Mouse (Mus musculus) cortical plate, adult 2 months (tissue): ENCODE data around the gene Lipc. TPM values are rescaled to one million over a fixed set of nuclear protein-coding genes. Genes with fewer than 3 reads are reported as not detected.

Experiments
- H3K27ac ChIP-seq: fragments of 200-500 bp; 2 replicates; pipeline ENCODE4 v1.5.1; 2012; ENCODE audit warnings: low read length, control low read depth, inconsistent platforms; ENCODE audit not compliant: insufficient read depth
- H3K4me1 ChIP-seq: fragments of 200-500 bp; 2 replicates; pipeline ENCODE4 v1.6.1; 2011; ENCODE audit warnings: low read length; ENCODE audit not compliant: control insufficient read depth, insufficient read depth
- H3K4me3 ChIP-seq: fragments of 200-500 bp; 2 replicates; pipeline ENCODE4 v1.5.1; 2011; ENCODE audit warnings: mild to moderate bottlenecking, low read length, control low read depth; ENCODE audit not compliant: insufficient read depth
- CTCF ChIP-seq: fragments of 200-500 bp; IDR thresholded peaks from 2 replicates; pipeline ENCODE4 v1.5.1; 2011; ENCODE audit warnings: mild to moderate bottlenecking, control low read depth, low read length; ENCODE audit not compliant: insufficient read depth; ENCODE audit errors: extremely low read depth
- POLR2A ChIP-seq: fragments of 200-500 bp; IDR thresholded peaks from 2 replicates; pipeline ENCODE4 v1.6.1; 2011; ENCODE audit warnings: mild to moderate bottlenecking, low read length, control low read depth; ENCODE audit not compliant: insufficient read depth; ENCODE audit errors: extremely low read depth
- polyA plus RNA-seq: library from polyadenylated mRNA; depleted of rRNA; stranded (reverse); fragments of >200 nt; gene quantifications from 2 replicates; pipeline ENCODE4 v1.2.3, GENCODE M21; 2012

The Lipc gene
- polyA plus RNA-seq, 1 experiment = 0.19 TPM

DNA sequence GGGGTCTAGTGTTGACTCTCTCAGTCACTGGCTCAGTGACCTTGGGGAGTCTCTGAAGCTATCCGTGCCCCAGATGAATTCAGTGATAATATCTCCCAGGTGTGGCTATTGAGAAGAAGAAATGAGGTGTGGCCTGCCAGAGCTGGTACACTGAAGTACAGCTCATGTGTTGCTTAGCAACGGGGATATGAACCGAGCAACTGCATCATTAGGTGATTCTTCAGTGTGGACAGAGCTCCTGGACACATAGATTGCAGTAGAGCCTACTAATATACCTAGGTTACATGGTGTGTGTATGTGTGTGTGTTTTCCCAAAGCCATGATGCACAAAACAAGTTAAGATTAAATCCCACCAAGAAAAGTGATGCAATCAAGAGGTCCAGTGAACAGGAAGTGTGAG, 100.5 kb downstream of the Lipc start:
- Histone ChIP-seq H3K4me3 (no peak overlapping the region), H3K4me1 (peaks cover 2% of the 10 kb centered on the region; the same call in 1 of the 2 replicates), H3K27ac (no peak overlapping the region)
- no peak for TF ChIP-seq POLR2A
- TF ChIP-seq CTCF = no peak

DNA sequence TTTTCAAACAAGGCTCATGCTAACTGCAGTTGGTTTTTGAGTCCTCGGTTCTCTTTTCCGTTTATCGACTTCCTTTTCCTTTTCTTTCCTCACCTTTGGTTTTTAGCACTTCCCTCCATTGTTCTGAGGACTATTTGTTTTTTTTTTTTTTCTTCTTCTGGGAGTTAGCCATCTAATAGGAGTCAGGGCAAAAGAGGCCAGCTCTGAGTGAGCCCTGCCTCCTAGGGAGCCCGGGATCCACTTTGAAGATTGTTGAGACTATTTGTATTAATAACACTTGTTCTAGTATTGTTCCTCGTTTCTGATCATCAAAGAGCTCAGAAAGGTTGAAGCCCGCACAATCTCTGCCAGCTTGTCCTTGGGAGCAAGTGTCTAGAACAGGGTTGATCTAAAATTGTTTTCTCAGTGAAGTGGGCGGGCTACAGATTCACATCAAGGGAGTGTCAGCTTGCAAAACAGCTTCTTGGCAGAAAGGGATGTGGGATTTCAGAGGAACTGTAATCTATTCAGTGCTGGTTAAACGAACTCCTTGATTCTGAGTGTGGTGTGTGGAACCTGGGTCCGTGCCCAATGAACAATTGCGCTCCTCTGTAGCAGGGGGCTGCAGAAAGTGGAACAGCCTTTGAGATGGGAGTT, 103.8 kb downstream of the Lipc start:
- TF ChIP-seq CTCF = no peak
- Histone ChIP-seq H3K4me3 (no peak overlapping the region), H3K4me1 (peaks cover 2% of the 10 kb centered on the region; the same call in 1 of the 2 replicates), H3K27ac (0 out of 2 replicates have a peak overlapping the region, but pooled peaks have one; percentile 48)

- Histone ChIP-seq H3K4me3 (no peak overlapping the region), H3K4me1 (peaks cover 2% of the 10 kb centered on the region; the same call in 1 of the 2 replicates), H3K27ac (peak overlapping the region; percentile 48; the same call in 1 of the 2 replicates)
- TF ChIP-seq POLR2A (no peak), CTCF (no peak)
These were observed 104.4 kb downstream of the Lipc start for GRCm38 (mm10) chr9:70847627-70848051.

GRCm38 (mm10) chr9:70843270-70843669, 108.8 kb downstream of the Lipc start:
- peaks cover 4% of the 10 kb centered on the region for H3K4me1 ChIP-seq
- TF ChIP-seq CTCF (no peak), POLR2A (no peak)
- H3K4me3 ChIP-seq = no peak overlapping the region
- H3K27ac ChIP-seq = no peak overlapping the region

DNA sequence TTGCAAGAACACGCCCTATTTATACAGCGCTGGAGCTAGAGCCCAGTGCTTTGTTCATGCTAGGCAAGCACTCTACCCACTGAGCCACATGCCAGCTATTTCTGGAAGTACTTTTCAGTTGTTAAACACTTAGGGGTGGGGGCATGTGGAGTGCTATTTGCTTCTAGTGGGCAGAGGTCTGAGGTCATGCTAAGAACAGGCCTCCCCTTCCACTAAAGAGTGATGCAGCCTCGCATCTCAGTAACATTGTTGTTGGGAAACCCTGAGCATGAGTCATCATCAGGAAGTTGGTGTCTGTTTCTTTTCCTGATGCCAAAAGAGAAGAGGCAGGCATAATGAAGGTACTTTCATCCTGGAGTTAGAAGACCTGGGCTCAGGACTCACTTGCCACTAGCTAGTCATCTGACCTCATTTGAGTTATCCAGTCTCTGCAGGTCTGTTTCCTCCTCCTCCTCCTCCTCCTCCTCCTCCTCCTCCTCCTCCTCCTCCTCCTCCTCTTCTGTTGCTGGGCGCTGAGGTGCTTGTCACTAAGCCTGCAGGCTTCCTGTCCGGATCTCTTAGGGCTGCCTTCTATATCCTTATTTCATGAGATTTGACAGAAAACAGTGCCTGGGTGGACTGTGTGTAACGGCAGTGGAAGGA, 109.6 kb downstream of the Lipc start:
- no peak overlapping the region for H3K4me3 ChIP-seq
- TF ChIP-seq CTCF = no peak
- TF ChIP-seq POLR2A = no peak
- H3K27ac ChIP-seq = no peak overlapping the region
- peaks cover 4% of the 10 kb centered on the region for H3K4me1 ChIP-seq

DNA sequence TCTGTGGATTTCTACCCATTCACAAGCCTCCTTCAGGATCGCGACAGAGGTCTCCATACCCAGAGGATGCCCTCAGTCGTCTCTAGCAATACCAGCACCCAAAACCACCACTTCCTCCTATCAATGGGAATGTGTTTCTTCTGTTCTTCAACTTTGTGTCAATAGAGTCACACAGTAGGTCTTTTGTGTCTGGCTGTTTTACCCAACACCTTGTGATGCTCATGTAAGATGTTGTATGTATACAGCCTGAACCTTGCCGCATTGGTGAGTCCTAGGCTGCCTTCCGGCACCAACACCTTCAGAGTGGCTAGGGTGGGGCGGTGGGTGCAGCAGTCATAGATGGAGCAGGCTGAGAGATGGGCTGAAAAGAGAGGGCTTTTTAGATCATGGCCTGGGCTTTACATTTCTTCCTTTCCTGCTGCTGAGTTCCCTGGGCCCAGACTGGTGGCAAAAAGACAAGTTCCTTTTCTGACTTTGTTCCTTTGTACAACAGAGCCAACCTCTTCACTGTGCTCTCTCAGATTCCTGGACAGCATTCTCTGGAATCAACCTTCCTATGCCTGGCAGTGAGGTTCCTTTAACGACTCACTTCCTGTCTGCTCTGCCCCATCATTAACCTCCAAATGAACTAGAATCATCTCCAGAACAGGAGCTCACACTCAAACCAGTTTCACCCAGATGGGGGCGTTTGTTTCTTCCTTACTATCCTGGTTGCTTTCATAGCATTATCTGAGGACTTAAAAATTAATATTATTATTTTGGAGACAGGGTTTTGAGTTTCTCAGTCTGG, 110.4 kb downstream of the Lipc start:
- H3K4me1 ChIP-seq = peaks cover 4% of the 10 kb centered on the region
- TF ChIP-seq POLR2A = no peak
- H3K4me3 ChIP-seq = no peak overlapping the region
- peak overlapping the region; percentile 39; the same call in 1 of the 2 replicates for H3K27ac ChIP-seq

DNA sequence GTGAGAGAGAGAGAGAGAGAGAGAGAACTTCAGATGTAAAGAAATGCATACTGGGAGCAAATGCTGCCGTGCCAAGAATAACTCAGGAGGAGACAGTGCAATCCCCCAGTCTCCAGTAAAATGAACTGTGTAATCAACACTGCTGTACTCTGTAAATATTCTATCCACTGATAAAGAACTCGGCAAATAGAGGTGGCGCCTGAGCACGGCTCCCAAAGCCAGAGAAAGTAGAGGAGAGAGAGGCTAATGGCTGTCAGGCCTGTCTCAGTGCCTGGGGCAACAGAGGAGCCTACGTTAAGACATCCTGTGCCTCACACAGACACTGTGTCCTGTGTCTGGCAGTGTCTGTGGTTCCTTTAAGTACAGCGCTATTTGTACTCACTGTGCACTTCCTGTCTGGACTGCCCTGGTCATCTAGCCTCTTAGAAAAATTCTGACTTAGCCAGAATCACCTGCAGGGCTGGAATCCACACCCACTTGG, 111.1 kb downstream of the Lipc start:
- Histone ChIP-seq H3K4me3 (no peak overlapping the region), H3K27ac (peak overlapping the region; percentile 75), H3K4me1 (peaks cover 4% of the 10 kb centered on the region)
- no peak for TF ChIP-seq CTCF
- 0 out of 2 replicates have a peak, but pooled peaks have one; percentile 17 for TF ChIP-seq POLR2A

DNA sequence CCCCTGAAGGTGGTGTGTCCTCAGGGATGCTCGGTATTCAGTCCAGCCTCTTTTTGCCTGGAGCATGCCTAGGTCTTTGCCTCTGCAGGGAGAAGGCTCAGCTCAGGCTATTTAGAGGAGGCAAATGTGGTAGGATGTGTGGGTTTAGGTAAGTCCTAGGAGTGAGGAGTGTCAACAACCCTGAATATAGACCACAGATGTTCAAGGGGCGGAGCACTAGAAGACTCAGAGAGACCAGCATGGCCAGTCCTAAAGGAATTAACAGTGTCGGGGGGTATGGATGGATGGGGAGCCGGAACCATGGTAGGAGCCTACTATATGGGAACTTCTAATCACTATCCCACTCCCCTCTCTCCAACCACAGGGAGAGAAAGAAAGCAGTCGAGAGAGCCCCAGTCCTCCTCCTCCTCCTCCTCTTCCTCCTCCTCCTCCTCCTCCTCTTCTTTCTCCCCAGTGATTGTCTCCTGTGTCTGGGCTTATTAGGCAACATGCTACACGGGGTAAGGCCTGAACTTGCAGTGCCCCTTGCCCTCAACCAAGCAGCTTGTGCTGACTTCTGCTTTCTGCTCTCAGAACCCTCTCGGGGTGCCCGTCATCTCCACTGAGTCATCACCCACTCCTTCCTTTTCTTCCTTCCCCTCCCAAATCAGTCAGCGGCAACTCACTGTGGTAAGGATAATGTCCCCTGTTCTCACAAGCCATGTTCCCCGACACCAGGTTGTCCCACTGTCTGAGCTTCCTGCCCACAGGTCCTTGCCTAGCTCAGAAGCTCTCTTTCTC, 113.7 kb downstream of the Lipc start:
- H3K27ac ChIP-seq = no peak overlapping the region
- peaks cover 4% of the 10 kb centered on the region for H3K4me1 ChIP-seq
- H3K4me3 ChIP-seq = no peak overlapping the region
- TF ChIP-seq POLR2A (no peak), CTCF (no peak)

GRCm38 (mm10) chr9:70834730-70835154, 117.3 kb downstream of the Lipc start:
- H3K27ac ChIP-seq = peak overlapping the region; percentile 62
- TF ChIP-seq CTCF = no peak
- TF ChIP-seq POLR2A = no peak

More at GRCm38 (mm10) chr9:70834730-70835154, 117.3 kb downstream of the Lipc start:
- H3K4me3 ChIP-seq = no peak overlapping the region
- no peaks in the 10 kb centered on the region for H3K4me1 ChIP-seq
